Mouse (Mus musculus) heart, postnatal 4 days (tissue): ENCODE measurements around the gene Tceal7. TPM values are rescaled to one million over a fixed set of nuclear protein-coding genes. Genes with fewer than 3 reads are reported as not detected.
A peak's percentile ranks its signal among the peaks of the same experiment; 100 is the strongest.

Experiments
- DNase-seq: peaks from one replicate; pipeline ENCODE4 v3.0.0; 2021
- microRNA-seq, 2 experiments: library from miRNA; unstranded; fragments of <30 nt; microRNA quantifications; one replicate each; pipeline ENCODE4 v1.2.0; 2021 to 2022
- total RNA-seq, 2 experiments: library from RNA; stranded (reverse); gene quantifications; 2 replicates each; pipeline ENCODE4 v1.2.3; 2021

Tceal7 gene
- total RNA-seq, 2 experiments from 2014 or later = 24.0 to 86.2 TPM

GRCm38 (mm10) chrX:136249671-136250070 is 35.1 kb downstream of the Tceal7 start:
- DNase-seq = no peak

- no peak for DNase-seq
These were observed 37.6 kb downstream of the Tceal7 start for GRCm38 (mm10) chrX:136252023-136252729.

- DNase-seq = no peak
These were observed 53.1 kb downstream of the Tceal7 start for GRCm38 (mm10) chrX:136267720-136268119.

GRCm38 (mm10) chrX:136268173-136268572 is 53.6 kb downstream of the Tceal7 start:
- no peak for DNase-seq

- peak; percentile 63 for DNase-seq
These were observed 55.3 kb downstream of the Tceal7 start, which contains the start of gene Bex3 for GRCm38 (mm10) chrX:136269743-136270392. Bex3 (plus strand) TSS chrX:136270253.

GRCm38 (mm10) chrX:136270393-136271111 is 56.0 kb downstream of the Tceal7 start:
- DNase-seq = peak; percentile 14

- DNase-seq = no peak
These were observed 60.0 kb downstream of the Tceal7 start for GRCm38 (mm10) chrX:136274542-136274941.

GRCm38 (mm10) chrX:136275386-136275785 is 60.8 kb downstream of the Tceal7 start:
- no peak for DNase-seq

Small RNA genes within 50 kb of the gene (microRNA-seq; reads per million reads assigned to microRNA genes)
- gene Mir6383 = 0 reads per million in 2 experiments

Other genes with a start within 250 kb of the Tceal7 start
- gene Arxes2, start 221.0 kb upstream of the Tceal7 start, total RNA-seq = 10 to 100 TPM; 13.0 to 17.1 TPM
- 1 to 10 TPM; 4.2 to 5.2 TPM for gene Arxes1, start 181.4 kb upstream of the Tceal7 start, total RNA-seq
- gene Bex2, start 146.5 kb upstream of the Tceal7 start, total RNA-seq = 1 to 10 TPM; 1.9 to 9.6 TPM
- not detected for gene Nxf3, start 129.5 kb upstream of the Tceal7 start, total RNA-seq
- 10 to 100 TPM; 47.1 to 56.8 TPM for gene Bex4, start 75.8 kb upstream of the Tceal7 start, total RNA-seq
- gene Tceal8, start 42.4 kb upstream of the Tceal7 start, total RNA-seq = 100 to 1,000 TPM; 103 to 119 TPM
- gene Tceal5, start 10.9 kb upstream of the Tceal7 start, total RNA-seq = 10 to 100 TPM; 18.0 to 23.2 TPM
- gene Bex1, start 734 bp downstream of the Tceal7 start, total RNA-seq = 100 to 1,000 TPM; 145 to 157 TPM
- 100 to 1,000 TPM; 210 to 224 TPM for gene Tceal9, start 30.3 kb downstream of the Tceal7 start, total RNA-seq
- gene Bex3, start 55.5 kb downstream of the Tceal7 start, total RNA-seq = 100 to 1,000 TPM; 191 to 204 TPM